Mouse (Mus musculus): ENCODE measurements around the gene Dnlz.

Dnlz gene

GRCm38 (mm10) chr2:26319519-26320244, 32.2 kb downstream of the Dnlz start:
- DNase-seq: no peak

GRCm38 (mm10) chr2:26319109-26319508, 32.8 kb downstream of the Dnlz start:
- DNase-seq: no peak

DNA sequence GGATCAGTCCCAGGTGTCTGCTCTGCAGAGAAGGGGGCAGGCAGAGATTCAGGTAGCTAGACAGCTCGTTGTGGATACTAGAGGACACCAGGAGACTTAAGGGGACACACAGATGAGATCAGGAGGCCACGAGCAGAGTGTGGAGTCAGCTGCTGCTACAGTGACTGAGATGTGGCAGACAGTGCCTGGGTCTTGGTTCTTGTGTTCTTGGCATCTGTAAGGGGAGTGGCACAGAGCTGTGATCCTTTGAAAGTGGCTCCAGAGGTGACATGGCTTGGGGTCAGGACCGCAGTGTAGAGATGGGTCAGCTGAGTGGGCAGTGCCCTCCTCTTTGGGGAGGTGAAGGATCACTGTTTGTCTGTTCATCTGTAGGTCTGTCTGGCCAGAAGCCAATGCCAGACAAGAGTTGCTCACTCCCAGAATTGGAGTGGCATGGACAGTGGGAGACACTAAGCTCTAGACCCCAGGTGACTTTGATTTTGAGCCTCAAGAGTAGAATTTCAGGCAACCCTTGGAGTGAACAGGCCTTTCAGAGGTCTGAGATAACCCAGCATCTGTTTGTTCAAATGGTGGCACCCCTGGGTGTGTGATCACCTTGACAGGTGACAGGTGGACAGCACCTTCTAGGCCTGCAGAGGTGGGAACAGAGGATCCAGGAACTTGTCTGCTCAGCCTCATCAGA, 33.8 kb downstream of the Dnlz start:
- no peak for DNase-seq

- no peak for DNase-seq
Observed at GRCm38 (mm10) chr2:26317371-26317770, 34.5 kb downstream of the Dnlz start.

DNA sequence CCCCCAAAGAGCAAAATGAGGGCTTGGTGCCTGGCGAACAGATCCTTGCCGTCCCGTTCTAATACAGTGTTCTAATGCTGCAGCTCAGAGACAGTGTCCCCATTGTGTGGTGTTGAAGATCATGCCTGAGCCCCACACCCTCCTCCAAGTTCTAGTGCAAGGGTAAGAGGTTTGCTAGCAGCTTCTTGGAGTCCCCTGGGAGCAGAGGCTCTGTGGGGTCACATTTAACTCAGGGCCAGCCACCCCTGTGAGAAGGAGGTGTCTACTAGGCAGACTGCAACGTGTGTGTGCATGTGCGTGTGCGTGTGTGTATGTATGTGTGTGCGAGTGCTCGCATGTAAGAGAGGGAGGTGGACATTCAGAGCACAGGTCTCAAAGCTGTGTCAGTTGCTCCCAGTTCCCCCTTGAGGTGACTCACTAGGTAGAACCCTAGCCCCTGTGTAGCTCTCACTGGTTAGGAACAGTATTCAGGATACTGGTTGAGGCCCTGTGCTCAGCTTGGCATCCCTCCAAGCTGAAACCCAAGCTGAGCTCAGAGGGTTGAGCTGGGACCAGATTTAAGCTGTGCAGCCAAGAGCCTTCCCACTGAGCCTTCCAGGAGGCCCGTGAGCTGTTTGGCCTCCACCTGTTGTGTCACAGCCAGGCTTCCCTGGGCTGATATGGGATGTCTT, 35.2 kb downstream of the Dnlz start:
- no peak for DNase-seq

DNA sequence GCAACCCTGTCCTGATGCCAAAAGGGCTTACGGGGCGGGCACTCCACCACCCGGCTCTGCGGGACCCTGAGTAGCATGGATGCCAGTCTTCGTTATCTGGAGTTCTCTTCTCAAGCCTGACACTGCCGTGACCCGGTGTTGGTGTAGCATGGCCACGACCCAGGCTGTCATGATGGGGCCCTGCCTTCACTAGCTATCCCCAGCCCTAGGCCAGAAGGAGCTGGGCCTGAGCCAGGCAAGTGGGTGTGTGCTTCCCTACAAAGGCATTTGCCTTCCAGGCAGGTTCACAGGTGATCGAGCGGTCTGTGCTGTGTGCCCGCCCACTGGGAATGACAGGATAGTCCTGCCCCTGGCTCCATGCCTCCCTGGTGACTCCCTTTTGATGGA, 36.0 kb downstream of the Dnlz start:
- DNase-seq: peak; percentile 55

DNA sequence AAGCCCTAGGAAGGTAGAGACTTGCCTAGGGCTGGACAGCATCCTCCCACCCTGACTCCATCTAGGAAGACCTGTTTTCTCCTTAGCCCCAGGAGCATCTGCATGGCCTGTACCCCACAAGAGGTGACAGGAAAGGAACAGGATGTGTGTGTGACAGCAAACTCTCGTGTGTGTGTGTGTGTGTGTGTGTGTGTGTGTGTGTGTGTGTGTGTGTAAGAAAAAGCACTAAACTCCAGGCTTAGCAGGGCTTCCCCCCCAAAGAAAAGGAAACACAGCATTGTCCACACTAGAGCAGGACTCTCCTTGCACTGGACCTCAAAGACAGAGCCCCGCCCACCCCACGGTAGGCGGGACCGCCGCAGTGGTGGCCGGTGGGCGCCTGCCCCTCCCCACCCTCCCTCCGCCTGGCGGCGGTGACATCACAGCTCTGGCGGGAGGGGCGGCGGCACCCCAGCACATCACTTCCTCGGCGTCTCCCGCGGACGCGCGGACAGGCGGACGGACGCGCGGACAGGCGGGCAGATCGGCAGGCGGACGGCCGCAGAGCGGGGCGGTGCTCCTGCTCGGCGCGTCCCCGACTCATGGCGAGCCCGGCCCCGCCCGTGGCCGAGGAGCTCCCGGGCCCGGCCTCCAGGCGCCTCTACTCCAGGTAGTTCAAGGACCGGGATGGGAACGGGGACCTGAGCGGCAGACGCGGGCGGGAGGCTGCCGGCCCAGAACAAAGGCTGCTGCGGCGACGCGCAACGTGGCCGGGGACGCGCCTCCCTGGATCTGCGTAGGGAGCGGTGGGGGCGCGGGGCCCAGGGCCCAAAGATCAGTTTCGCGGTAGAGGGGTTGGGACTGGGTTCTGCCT, 36.6 kb downstream of the Dnlz start, which contains the start of gene Gpsm1:
TSS of gene Gpsm1 (plus strand) at position 444 of the 853 bp plus-strand sequence.
- DNase-seq: peak; percentile 69

DNA sequence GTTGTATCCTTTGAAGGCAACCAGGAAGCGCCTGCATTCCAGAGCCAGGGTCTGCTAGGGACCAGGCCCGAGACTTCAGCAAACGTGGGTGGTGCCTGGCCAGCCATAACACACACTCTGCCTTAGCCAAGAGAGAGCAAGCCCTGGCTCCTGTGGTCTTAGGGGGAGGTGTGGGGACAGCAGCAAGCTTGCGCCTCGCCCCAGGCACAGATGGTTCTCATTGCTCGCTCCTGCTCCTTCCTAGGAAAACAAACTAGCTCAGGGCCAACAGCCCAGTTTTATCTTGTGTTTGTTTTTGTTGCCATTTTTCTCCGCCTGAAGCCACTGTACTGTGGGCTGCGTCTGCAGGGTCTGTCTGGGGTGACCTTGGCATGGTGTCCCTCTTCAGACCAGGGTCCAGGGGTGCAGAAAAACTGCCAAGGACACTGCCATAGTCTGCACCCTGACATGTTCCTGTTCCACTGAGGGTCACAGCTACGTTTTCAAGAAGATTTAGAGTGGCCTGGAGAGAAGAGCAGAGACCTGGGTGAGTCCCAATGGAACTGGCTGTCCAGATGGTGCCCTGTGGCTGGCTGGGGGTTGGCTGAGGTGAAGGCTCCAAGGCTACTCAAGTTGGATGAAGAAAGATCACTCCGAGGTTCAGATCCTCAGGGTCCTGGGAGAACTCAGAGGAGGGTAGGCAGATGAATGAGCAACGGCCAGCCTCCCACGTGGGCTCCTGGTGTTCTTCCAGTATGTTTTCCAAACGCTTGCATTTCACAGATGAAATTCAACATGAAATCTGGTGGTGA, 37.4 kb downstream of the Dnlz start:
- peak; percentile 40 for DNase-seq

- DNase-seq: no peak
Observed at GRCm38 (mm10) chr2:26313394-26313793, 38.5 kb downstream of the Dnlz start.

GRCm38 (mm10) chr2:26312812-26313211, 39.1 kb downstream of the Dnlz start:
- no peak for DNase-seq

DNA sequence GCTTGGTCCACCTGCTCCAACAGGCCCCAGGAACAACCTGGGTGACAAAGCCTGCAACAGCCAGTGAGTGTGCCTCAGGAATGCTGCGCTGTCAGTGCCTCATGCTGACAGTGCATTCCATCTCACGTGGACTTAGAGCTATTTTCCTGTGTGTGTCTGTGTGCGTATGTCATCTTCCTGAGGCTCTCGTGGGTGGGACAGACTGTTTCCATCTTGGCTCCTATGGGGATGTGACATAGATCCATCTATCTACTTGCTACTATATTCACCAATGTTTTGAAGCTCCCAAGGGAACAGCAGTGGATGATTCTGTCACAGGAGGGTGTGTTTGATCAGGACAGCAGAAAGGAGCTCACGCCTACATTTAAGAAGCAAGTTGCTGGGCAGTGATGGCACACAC, 40.0 kb downstream of the Dnlz start:
- no peak for DNase-seq

- no peak for DNase-seq
Observed at GRCm38 (mm10) chr2:26309739-26310138, 42.2 kb downstream of the Dnlz start.

- no peak for DNase-seq
Observed at GRCm38 (mm10) chr2:26306702-26307101, 45.2 kb downstream of the Dnlz start.

DNA sequence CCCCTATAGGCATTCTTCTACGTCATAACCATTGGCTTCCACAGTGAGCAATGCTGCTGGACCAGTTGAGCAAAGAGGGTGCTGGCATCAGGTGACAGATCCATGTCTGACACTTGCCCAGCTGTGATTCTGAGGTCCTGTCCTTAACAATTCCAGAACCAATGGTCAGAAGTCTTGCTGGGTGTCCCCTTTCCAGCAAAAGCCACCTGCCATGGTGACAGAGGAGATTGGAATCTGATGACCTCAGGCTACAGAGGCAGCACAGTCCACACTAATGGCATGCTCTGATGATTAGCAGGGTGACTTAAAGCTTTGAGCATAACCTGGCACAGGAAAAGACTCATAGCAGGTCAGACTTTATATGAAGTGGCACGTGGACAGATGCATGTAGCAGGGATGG, 46.4 kb downstream of the Dnlz start:
- no peak for DNase-seq

DNA sequence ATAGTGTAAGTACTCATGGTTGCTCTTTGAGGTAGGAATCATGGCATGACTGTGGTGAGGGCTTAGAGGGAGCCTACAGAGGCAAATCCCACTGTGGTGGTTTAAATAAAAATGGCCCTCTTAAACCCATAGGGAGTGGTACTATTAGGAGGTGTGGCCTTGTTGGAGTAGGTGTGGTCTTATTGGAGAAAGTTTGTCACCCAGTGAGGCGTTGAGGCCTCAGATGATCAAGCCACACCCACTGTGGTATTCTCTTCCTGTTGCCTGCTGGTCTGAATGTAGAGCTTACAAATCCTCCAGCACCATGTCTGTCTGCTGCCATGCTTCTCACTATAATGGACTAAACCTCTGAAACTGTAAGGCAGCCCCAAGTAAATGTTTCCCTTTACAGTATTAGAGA, 47.2 kb downstream of the Dnlz start:
- DNase-seq: no peak

- DNase-seq: no peak
Observed at GRCm38 (mm10) chr2:26302005-26302503, 49.9 kb downstream of the Dnlz start.

DNA sequence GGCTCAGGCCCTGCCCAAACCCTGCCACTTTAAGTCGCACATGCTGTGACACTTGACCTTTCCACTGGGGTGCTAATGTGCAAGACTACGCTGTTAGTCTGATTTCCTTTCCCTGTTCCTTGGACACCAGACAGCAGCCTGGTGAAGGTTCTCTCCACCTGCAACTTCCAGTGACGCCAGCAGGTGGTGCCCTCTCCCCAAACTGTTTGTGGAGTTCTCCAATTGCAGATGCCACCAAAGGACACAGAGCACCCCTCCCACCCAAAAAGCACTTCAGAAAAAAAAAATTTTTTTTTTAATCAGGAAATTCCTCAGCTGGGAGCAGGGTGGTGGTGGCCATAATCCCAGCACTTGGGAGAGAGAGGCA, 51.1 kb downstream of the Dnlz start:
- peak; percentile 87 for DNase-seq

GRCm38 (mm10) chr2:26300161-26300807, 51.6 kb downstream of the Dnlz start:
- DNase-seq: no peak

- no peak for DNase-seq
Observed at GRCm38 (mm10) chr2:26299336-26299735, 52.6 kb downstream of the Dnlz start.

DNA sequence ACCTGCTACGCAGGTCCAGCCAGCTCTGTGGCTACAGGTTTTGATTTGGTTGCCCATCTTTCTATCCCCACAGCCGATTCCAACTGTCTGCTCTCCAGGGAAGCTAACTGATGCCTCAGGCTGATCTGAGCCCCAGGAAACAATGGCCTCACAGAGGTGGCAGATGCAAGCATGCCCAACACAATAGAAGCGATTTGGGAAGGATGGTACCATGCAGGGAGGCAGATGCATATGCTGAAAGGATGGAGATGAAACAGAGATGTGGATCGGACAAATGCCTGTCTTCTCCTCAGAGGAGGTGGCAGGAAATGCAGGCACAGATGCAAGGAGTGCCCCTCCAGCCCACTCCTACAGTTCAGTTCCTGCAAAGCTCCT, 53.1 kb downstream of the Dnlz start:
- DNase-seq: no peak

DNA sequence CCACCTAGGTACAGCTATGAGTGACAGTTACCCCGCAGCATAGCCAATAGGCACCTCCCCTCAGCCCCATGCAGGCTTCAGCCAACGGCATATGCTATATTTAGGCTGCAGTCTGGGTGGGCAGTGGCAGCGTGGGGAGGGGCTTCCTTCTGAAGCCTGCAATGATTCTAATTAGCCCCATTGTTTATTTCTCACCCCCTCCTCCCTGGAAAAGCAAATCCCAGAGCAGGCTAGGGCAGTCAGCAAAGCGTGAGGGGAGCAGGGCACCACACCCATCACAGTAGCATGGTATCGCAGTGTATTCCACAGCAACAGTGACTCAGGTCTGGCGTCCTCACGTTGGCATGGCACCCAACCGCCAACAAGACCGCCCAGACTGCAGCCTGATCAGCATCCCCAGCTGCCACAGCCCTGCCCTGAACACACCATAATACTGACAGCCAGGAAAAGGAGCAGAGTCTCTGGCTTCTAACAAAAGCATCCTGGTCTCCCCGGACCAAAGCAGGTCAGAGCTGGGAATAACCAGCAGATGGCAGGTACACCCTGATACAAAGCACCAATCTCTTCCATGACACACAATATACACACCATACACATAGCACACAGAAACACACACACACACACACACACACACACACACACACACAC, 53.6 kb downstream of the Dnlz start:
- no peak for DNase-seq

All from kidney, adult 9 months (tissue).